Mouse (Mus musculus) cerebellum, adult 9-11 months (tissue): ENCODE measurements around the gene Nip7.
"Not testable (repeated sequence)": the region's sequence is repeated elsewhere in the genome, so short reads cannot be mapped to it uniquely, and the experiment has no call there.

Source experiments
- DNase-seq: peaks from one replicate; pipeline ENCODE4 v3.0.0; 2022

Nip7 gene

GRCm38 (mm10) chr8:107056076-107056972 is at the start of gene Nip7, which contains the start of gene Cog8:
Gene Nip7 (plus strand): TSS chr8:107056877.
Gene Cog8 (minus strand): TSS chr8:107056689.
- peak; percentile 97 for DNase-seq

DNA sequence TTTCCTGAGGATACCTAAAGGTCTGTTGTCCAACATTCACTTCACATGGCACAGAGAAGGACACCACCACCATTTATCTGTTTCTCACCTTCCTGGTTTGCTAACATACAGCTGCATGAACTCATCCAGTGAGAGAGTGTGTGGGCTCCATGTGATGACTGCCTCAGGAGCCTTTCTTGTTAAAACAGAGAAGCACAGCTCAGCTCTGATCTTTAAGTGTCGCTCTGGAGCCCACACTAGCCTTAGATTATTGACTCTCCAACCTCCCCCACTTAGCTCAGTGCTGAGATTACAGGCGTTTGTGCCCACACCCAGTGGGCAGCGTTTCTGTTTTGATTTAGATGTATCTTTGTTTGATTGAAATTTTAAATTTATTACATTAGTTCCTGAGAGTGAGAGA is 48.9 kb upstream of the Nip7 start:
- DNase-seq: no peak

- DNase-seq: no peak
These were observed 44.0 kb upstream of the Nip7 start for GRCm38 (mm10) chr8:107012666-107013065.

GRCm38 (mm10) chr8:107014915-107015314 is 41.8 kb upstream of the Nip7 start:
- no peak for DNase-seq

- DNase-seq: no peak
These were observed 33.2 kb upstream of the Nip7 start for GRCm38 (mm10) chr8:107023479-107023878.

- no peak for DNase-seq
These were observed 27.4 kb upstream of the Nip7 start for GRCm38 (mm10) chr8:107029310-107029709.

DNA sequence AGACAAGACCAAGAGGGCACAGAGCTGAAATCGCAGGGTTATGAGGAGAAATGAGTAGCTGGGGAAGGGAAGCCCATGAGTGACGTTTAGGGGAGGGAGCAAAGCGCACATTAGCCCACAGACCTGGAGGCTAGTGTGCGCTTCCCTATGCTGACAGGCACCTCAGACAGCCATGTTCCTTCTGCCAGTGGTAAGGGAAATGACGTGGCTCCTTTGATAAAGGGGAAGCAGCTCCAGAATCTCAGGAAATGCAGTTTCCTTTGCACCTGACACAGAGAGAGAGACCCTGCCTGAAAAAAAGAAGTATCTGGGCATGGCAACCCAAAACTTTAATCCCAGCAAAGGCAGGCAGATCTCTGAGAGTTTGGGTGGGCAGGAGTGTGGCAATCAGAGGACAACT is 26.6 kb upstream of the Nip7 start:
- DNase-seq: no peak

DNA sequence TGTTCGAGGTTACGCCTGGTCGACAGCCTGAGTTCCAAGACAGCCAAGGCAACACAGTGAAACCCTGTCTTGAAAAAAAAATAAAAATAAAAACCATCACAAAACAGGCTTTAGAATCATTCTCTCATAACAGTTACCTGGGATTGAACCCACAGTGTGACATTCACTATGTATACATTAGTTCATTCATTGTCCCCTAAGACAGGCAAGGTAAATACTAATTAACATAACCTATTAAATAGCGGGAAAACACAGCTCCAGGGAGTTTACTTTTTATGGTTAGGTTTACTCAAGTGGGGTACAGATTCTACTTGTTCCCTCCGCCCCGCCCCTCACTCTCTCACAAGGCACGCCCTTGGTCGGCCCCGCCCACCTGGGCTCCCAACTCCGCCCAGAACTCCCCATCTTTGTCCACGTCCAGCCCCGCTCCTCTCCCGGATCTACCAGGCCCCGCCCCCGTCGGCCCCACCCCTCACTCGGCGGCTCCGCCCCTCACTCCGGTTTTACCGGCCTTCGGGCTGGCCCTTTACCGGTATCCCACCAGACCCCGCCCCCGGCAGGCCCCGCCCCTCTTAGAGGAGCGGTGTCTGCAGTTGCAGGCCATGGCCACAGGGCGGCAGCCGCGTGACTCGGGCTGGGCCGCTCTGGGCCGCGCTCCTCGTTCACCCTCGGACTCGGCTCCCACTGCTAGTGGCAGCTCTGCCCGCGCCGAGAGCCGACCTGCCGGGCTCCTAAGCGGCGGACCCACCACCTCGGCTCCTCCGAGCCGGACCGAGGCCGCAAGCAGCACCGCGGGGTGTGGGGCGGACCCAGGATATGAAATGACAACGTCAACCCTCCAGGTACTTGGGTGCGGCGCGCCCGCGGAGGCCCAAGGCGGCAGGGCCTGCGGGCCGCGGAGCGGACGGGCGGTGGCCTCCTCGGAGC is 25.8 kb upstream of the Nip7 start, which contains the start of gene Vps4a:
Gene Vps4a, plus strand, starts transcription at position 573 of the 927 bp plus-strand sequence.
- peak; percentile 96 for DNase-seq

DNA sequence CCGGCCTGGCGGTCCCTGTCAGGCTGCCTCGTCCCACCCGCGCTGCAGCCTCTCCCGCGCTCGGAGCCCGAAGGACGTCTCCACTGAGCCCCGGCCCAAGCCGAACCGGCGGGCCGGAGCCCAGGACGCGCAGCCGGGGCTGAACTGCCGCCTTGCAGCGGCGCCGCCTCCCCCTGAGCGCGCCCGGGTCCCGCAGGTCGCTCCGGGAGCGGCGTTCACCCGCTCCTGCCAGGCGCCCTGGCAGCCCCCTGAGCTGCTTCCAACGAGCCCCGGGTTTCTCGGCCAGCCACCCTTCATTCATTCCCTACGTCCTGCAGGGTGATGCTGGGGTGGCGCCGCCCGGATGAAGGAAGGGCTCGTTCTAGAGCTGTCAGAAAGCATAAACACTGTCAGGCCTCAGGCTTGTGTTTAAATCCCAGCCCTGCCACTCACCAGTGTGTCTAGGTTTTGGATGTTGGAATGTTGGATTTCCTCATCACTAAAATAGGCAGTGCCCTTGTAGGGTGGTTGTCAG is 25.0 kb upstream of the Nip7 start:
- no peak for DNase-seq

- DNase-seq: not testable (repeated sequence)
These were observed 23.1 kb upstream of the Nip7 start for GRCm38 (mm10) chr8:107033609-107034008.

- no peak for DNase-seq
These were observed 21.0 kb upstream of the Nip7 start for GRCm38 (mm10) chr8:107035641-107036040.

- no peak for DNase-seq
These were observed 20.1 kb upstream of the Nip7 start for GRCm38 (mm10) chr8:107036626-107037025.

- no peak for DNase-seq
These were observed 16.0 kb upstream of the Nip7 start for GRCm38 (mm10) chr8:107040632-107041031.

DNA sequence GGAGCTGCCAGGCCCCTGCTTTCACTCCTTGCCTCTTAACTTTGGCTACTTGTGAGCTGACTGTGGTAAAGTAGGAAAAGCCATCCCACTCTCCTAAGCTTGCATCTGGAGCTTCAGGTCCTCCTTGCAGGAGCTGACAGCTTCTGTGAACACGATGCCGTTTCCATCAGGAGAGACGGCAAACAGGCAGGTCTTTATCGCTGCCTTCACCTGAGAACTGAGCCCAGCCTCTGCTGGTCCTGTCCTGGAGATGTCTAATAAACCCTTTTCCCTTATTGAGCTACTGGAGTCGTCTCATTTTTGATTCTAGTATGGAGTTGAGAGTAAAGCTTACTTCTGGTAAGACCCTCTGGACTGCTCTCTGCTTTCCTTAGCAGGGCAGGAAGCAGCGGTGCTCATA is 11.2 kb upstream of the Nip7 start:
- DNase-seq: no peak

- DNase-seq: no peak
These were observed 9.7 kb upstream of the Nip7 start for GRCm38 (mm10) chr8:107046976-107047375.

GRCm38 (mm10) chr8:107048061-107048941 is 8.4 kb upstream of the Nip7 start, which contains the start of gene Pdf:
Gene Pdf (minus strand): TSS chr8:107048614.
- DNase-seq: peak; percentile 89

GRCm38 (mm10) chr8:107049480-107049879 is 7.2 kb upstream of the Nip7 start:
- DNase-seq: no peak

DNA sequence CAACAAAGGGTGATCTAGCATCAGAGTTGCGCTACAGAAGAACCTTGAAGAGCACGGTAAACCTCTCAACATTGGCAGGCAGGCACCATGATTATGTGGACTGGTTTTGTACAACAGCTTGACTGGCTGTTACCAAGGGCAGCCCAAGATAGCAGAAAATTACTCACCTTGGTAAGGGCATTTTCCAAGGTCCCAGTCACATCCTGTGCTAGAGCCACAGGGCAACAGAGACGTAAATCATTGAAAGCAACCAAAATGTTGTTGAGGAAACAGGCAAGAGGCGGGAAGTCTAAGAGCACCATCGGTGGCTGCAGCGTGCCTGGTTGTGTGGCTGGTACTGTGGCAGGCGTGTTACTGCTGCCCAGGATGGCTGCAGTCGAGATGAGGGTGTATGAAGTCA is 4.6 kb upstream of the Nip7 start:
- DNase-seq: no peak

- peak; percentile 73 for DNase-seq
These were observed 294 bp downstream of the Nip7 start for GRCm38 (mm10) chr8:107056973-107057369.

DNA sequence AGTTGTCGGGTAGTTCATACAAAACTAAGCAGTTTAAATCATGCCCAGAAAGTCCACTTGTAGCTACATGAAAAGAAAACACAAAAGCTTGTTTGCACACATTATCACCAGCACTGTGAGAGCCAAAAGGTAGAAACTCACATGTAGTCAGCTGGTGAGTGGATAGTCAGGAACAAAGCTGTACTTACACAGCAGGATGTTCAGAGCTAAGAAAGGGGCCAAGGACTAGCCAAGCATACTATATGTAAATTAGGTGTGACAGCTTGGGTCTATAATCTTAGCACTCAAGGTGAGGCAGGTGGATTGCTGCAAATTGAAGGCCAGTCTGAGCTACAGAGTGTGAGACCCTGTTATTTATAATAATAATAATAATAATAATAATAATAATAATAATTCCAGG is 5.9 kb downstream of the Nip7 start:
- DNase-seq: no peak

DNA sequence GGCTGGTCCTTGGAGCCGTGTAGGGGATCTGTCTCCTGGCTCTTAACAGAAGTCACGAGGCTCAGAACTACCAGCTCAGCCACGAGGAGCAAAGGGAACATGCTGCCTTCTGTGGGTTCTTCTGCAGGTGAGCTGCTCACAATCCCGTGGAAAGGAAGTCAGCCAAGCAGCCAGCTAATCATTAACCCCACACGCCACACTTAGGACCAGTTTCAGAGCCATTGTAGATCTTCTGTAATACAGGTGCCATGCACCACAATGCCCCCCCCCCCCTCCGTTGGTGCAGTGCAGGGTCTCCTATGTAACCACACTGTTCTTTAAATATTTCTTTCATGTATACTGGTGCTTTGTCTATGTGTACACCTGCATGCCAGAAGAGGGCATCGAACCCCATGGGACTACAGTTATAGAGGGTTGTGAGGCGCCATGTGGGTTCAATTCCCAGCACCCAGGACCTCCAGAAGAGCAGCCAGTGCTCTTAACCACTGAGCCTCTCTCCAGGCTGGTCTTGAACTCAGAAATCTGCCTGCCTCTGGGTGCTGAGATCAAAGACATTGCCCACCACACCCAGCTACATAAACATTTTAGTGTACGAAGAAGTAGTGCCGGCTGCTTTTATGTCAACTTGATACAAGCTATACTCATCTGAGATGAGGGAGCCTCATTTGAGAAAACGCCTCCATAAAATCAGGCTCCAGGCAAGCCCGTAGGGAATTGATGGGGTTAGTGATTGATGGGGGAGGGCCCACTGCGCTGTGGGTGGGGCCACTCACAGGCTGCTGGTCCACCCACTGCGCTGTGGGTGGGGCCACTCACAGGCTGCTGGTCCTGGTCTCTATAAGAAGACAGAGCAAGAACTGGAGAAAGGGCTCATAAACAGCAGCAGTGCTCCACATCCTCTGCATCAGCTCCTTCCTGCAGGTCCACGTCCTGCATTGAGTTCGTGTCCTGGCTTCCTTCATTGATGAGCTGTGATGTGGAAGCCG is 9.1 kb downstream of the Nip7 start, which contains the start of gene Tmed6:
Gene Tmed6, minus strand, starts transcription at position 134 of the 986 bp plus-strand sequence.
- DNase-seq: no peak
